Mouse (Mus musculus): Measurements from ENCODE around the gene Dtx3.
A peak's percentile ranks its signal among the peaks of the same experiment; 100 is the strongest.

The Dtx3 gene

GRCm38 (mm10) chr10:127195328-127196129, at the start of gene Dtx3:
TSS of gene Dtx3 (minus strand) at chr10:127195728.
- DNase-seq: peak in 1 of 2 experiments; percentile 45

GRCm38 (mm10) chr10:127238241-127238824, 42.8 kb upstream of the Dtx3 start:
- no peak for DNase-seq

- DNase-seq: no peak
Measured at GRCm38 (mm10) chr10:127236541-127236940, 41.0 kb upstream of the Dtx3 start.

- DNase-seq: no peak
Measured at GRCm38 (mm10) chr10:127233141-127233540, 37.6 kb upstream of the Dtx3 start.

- no peak for DNase-seq
Measured at GRCm38 (mm10) chr10:127231741-127232140, 36.2 kb upstream of the Dtx3 start.

GRCm38 (mm10) chr10:127230693-127231092, 35.2 kb upstream of the Dtx3 start:
- DNase-seq: no peak

GRCm38 (mm10) chr10:127228897-127229296, 33.4 kb upstream of the Dtx3 start:
- DNase-seq: peak; percentile 38 to 54

GRCm38 (mm10) chr10:127227163-127227562, 31.6 kb upstream of the Dtx3 start:
- no peak for DNase-seq

- DNase-seq: peak in 1 of 2 experiments; percentile 31
Measured at GRCm38 (mm10) chr10:127226318-127226895, 30.9 kb upstream of the Dtx3 start.

- DNase-seq: no peak
Measured at GRCm38 (mm10) chr10:127225732-127226131, 30.2 kb upstream of the Dtx3 start.

GRCm38 (mm10) chr10:127225213-127225612, 29.7 kb upstream of the Dtx3 start:
- DNase-seq: no peak

- no peak for DNase-seq
Measured at GRCm38 (mm10) chr10:127218339-127218738, 22.8 kb upstream of the Dtx3 start.

- DNase-seq: no peak
Measured at GRCm38 (mm10) chr10:127217177-127217576, 21.6 kb upstream of the Dtx3 start.

GRCm38 (mm10) chr10:127216456-127216855, 20.9 kb upstream of the Dtx3 start:
- DNase-seq: no peak

GRCm38 (mm10) chr10:127214422-127214803, 18.9 kb upstream of the Dtx3 start:
- DNase-seq: no peak

GRCm38 (mm10) chr10:127213704-127214421, 18.3 kb upstream of the Dtx3 start:
- no peak for DNase-seq

- no peak for DNase-seq
Measured at GRCm38 (mm10) chr10:127213272-127213671, 17.7 kb upstream of the Dtx3 start.

- DNase-seq: peak; percentile 96
Measured at GRCm38 (mm10) chr10:127211414-127211854, 15.9 kb upstream of the Dtx3 start, which contains the start of gene Pip4k2c. TSS of gene Pip4k2c (minus strand) at chr10:127211585.

GRCm38 (mm10) chr10:127210961-127211405, 15.5 kb upstream of the Dtx3 start:
- peak; percentile 84 to 87 for DNase-seq

GRCm38 (mm10) chr10:127209928-127210570, 14.5 kb upstream of the Dtx3 start:
- DNase-seq: no peak

- DNase-seq: no peak
Measured at GRCm38 (mm10) chr10:127208921-127209320, 13.4 kb upstream of the Dtx3 start.

- DNase-seq: no peak
Measured at GRCm38 (mm10) chr10:127205373-127205772, 9.8 kb upstream of the Dtx3 start.

GRCm38 (mm10) chr10:127204589-127204988, 9.1 kb upstream of the Dtx3 start:
- DNase-seq: no peak
